Mouse (Mus musculus): Measurements from ENCODE around the gene Hyal1. TPM values are rescaled to one million over a fixed set of nuclear protein-coding genes. Genes with fewer than 3 reads are reported as not detected.
"Not testable (repeated sequence)": the region's sequence is repeated elsewhere in the genome, so short reads cannot be mapped to it uniquely, and the experiment has no call there.

The Hyal1 gene
- polyA plus RNA-seq, 1 experiment = 17.0 TPM

DNA sequence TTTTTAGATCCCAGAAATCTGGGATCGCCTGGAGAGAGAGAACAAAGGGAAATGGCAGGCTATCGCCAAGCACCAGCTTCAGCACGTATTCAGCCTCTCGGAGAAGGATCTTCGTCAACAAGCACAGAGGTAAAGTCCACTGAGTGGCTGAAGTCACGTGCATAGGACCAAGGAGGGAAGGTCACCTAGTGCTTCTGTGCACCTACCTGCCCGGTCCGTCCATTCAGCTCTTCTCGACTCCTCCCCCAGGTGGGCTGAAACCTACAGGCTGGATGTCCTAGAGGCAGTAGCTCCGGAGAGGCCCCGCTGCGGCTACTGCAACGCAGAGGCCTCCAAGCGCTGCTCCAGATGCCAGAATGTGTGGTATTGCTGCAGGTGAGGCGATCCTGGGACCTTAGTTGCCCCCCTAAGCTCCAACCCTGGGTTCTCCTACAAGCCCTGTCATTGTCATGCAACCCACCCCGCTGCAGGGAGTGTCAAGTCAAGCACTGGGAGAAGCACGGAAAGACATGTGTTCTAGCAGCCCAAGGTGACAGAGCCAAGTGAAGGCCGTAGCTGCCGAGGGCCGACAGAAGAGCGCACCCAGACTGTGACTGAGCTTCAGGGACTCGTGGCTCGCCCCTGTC is 26.1 kb upstream of the Hyal1 start:
- no peak for DNase-seq (ENCODE audit: low read depth)

DNA sequence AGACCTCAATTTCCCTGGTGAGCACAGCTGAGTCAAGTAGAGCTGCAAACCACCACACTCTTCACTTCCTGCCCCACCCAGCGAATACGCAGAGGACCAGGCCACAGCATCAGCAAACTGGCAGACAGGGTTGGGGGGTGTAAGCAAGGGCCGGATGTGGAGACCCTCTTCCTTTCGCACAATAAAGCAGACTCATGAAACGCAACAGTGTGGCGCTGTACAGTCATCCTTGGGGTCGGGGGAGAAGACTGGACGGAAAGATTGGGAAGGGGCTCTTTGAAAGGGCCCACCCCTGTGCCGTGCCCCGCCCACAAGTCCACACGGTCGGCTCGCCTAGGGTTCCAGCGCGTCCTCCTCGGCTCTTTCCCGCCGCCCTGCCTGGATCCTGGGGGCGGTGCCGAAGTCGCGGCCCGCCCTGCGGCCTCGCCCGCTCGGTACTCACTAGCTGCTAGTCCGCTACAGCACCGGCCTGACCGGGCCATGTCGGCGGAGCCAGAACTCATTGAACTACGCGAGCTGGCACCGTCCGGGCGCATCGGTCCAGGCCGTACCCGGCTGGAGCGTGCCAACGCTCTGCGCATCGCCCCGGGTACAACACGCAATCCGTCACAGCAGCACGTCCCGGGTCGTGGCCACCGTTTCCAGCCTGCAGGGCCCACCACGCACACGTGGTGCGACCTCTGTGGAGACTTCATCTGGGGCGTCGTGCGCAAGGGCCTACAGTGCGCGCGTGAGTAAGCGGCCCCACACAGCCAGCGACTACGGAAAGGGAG is 25.4 kb upstream of the Hyal1 start, which contains the start of gene Rassf1:
Gene Rassf1, plus strand, starts transcription at position 439 of the 773 bp plus-strand sequence.
- DNase-seq (ENCODE audit: low read depth) = no peak

DNA sequence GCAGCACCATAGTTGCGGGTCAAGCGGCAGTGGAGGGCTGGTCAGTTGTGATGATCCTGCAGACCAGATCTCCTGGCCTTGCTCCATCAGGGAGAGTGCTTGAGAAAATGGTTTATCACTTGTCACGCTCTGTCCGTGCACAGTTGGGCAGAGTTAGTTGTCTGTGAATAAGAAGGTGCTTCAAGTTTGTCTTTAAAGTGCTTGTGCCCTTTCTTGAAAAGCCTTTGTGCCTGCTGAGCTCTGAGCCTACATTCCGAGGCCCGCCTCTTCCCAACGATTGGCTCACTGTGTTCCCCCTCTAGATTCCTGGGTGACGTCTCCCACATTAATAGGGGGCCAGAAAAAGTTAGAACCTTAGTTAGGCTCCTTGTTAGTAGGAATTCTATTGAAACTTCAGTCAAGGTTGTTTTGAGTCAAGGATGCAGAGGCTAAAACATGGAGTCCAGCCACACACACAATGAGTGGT is 24.8 kb upstream of the Hyal1 start:
- no peak for DNase-seq (ENCODE audit: low read depth)

GRCm38 (mm10) chr9:107552690-107553393 is 23.9 kb upstream of the Hyal1 start:
- DNase-seq (ENCODE audit: low read depth) = no peak

GRCm38 (mm10) chr9:107553541-107554318 is 23.0 kb upstream of the Hyal1 start:
- no peak for DNase-seq (ENCODE audit: low read depth)

DNA sequence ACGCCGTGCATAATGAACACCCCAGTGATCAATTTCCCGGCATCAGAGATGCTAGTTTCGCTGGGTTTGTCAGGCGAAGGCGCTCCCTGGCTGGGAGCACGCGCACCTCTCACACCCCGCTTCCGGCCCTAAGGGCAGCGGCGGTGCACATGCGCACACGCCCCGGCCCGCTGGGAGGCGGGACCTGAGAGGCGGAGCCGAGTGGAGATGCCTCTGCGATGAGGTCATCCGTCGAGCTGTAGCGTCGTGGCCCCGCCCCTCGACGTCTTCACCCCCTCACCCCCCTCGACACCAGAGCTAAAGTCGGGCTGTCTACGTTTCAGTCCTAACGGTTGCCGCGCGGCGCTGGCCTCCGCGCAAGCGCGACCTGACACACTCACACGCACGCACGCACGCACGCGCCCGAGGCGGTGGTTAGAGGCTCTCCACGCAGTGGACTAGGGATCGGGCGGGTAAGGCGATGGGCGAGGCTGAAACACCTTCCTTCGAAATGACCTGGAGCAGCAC is 22.4 kb upstream of the Hyal1 start:
- no peak for DNase-seq (ENCODE audit: low read depth)

DNA sequence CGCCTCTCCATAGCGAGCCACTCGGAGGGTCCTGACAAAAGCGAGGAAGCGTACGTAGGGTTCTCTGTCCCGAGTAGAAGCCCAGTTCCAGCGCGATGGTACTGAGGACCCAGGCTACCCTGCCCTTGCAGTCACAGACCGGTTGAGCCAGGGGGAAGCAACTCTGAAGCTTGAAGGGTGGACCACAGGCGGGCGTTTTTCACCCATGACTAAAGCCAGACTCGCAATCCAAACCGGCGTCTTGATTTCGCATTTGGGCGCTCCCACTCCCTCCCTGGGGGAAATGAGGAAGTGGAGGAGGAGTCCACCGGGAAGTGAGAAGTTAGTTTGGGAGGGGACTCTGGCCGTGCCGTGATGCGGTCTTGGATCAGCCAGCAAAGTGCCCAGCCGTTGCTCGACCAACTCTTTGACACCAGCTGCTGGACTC is 21.7 kb upstream of the Hyal1 start:
- no peak for DNase-seq (ENCODE audit: low read depth)

DNA sequence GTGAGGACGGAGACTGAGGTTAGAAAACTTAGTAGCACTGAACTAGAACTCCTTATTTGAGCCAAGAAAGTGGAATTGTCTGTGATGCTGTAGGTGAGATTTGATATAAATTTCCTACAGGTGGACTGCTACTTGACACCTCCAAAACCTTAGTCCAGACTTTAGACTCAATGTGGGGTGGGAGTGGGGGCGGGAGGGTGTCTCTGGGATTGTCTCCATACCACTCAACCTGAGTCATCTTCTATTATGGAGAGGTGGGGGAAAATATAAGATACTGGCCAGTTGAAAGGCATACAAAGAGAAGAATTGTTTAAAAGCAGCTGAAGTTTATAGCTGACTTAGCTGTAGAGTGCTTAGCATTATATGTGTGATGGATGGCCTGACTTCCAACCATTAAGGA is 21.0 kb upstream of the Hyal1 start:
- no peak for DNase-seq (ENCODE audit: low read depth)

DNA sequence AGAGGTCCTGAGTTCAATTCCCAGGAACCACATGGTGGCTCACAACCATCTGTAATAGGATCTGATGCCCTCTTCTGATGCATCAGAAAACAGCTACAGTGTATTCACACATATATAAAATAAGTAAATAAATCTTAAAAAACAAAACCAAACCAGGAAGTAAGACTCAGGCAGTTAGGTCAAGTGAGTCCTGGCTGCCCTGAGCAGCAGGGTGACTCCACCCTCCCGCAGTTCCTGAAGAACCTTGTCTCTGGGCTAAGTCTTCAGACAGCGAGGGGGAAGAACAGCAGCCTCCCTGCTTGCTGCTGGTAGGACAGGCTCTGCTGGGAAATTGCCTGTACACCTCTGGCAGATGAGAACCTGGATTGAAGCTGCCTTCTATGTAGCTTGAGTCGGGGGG is 20.4 kb upstream of the Hyal1 start:
- no peak for DNase-seq (ENCODE audit: low read depth)

GRCm38 (mm10) chr9:107563029-107563581 is 13.6 kb upstream of the Hyal1 start, which contains the start of gene Tusc2:
TSS of gene Tusc2 (plus strand) at chr9:107563255.
- DNase-seq (ENCODE audit: low read depth) = no peak

GRCm38 (mm10) chr9:107565556-107565955 is 11.2 kb upstream of the Hyal1 start:
- DNase-seq (ENCODE audit: low read depth) = not testable (repeated sequence)

DNA sequence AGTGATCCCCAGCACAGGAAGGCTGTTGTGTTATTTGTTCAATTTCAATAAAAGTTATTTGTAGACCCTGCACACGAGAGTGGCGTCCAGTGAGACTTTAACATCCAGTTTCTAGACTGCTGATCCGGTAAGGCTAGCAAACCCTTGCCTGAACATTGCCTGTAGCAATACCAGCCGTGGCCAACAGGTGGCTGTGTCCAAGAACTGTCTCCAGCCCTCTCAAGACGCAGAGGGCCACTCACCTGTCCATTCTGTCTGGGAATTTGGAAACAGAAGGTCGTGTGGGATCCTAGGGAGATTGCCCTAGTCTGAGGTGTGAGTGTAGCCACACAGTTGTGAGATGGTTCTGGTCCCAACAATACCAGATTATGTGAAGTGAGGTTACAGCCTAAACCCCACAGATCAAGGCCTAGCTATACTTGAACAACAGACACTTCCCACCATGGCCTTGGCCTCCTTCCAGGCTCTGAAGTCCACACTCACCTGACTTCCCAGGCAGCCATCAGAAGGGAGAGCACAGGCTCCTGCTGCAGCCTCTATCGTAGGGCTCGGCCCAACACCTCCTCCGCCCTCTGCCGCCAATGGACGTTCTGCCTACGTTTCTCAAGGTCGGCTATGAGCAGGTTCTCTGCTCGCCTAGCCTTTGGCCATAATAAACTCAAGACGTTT is 10.6 kb upstream of the Hyal1 start:
- no peak for DNase-seq (ENCODE audit: low read depth)

DNA sequence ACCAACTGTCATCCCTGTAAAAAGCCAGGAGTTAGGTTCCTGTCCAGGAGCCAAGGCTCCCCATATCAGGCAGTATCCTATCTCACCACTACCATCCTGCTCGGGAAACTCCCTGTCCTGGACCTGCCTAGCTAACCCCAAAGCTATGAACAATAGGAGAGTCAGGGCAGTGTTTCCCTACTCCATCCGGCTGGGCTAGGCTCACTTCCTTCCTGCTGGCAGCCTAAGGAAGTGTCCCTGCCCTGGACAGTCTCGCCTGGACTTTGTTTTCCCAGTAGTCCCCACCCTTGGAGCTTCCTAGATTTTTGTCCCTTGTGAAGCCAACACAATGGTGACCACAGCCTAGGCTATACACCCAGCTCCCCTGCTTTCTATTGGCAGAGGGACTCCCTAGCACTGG is 9.9 kb upstream of the Hyal1 start:
- DNase-seq (ENCODE audit: low read depth) = no peak

DNA sequence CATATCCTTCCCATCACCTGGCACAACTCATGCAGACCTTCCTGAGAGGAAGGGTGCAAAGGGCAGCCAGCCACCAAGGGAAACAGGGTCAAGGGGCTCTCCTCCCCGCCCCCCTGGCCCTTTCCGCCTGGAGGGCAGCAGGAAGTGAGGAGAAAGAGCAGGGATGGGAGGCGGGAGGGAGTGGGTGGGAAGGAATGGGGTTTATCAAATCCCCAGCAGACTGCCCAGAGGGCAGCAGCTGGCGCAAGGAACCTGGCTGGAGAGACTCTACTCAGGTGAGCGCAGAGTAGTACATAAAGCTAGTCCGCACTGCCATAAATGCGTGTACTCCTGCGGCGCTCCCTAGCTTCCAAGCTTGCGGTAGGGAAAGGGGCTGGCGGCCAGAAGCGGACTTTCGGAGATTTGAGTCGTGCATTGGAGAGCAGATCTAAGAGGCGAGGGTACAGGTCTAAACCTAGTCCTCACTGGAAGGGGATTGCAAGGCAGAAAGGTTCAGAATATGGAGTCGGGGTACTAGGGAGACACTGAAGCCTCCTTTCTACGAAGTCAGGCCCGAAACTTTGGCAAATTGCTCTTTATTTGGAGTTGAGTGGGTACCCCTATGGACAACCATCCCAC is 8.9 kb upstream of the Hyal1 start, which contains the start of gene Hyal2:
Gene Hyal2, plus strand, starts transcription at position 244 of the 618 bp plus-strand sequence.
- DNase-seq (ENCODE audit: low read depth) = no peak

- no peak for DNase-seq (ENCODE audit: low read depth)
These were observed 8.1 kb upstream of the Hyal1 start for GRCm38 (mm10) chr9:107568331-107569261.

- no peak for DNase-seq (ENCODE audit: low read depth)
These were observed 7.5 kb upstream of the Hyal1 start for GRCm38 (mm10) chr9:107569270-107569669.

GRCm38 (mm10) chr9:107570016-107570415 is 6.7 kb upstream of the Hyal1 start:
- DNase-seq (ENCODE audit: low read depth) = no peak

GRCm38 (mm10) chr9:107570845-107571244 is 5.9 kb upstream of the Hyal1 start:
- DNase-seq (ENCODE audit: low read depth) = no peak

Measured in gonadal fat pad, adult 2 months (tissue).